Mouse (Mus musculus) hindbrain, embryonic 11.5 days (tissue): ENCODE data around the gene Wnk4. TPM values are rescaled to one million over a fixed set of nuclear protein-coding genes. Genes with fewer than 3 reads are reported as not detected.

ENCODE experiments used
- ATAC-seq: fragments of 200-750 bp; cut with Nextera tagmentation; 2 replicates; pipeline ENCODE4 v1.8.0; 2017; ENCODE audit warnings: mild to moderate bottlenecking, moderate TSS enrichment, moderate library complexity; ENCODE audit not compliant: low FRiP score
- DNase-seq: peaks from one replicate; pipeline ENCODE4 v3.0.0-alpha.2; 2015; ENCODE audit warnings: low spot score
- H3K27ac ChIP-seq: fragments of 300-500 bp; sonication (generic); 2 replicates; pipeline ENCODE4 v1.5.1; 2014; ENCODE audit warnings: mild to moderate bottlenecking, low read depth, low read length
- H3K27me3 ChIP-seq: fragments of 300-500 bp; sonication (generic); 2 replicates; pipeline ENCODE4 v1.6.1; 2014; ENCODE audit warnings: mild to moderate bottlenecking, low read length, moderate library complexity, mixed read lengths; ENCODE audit not compliant: control insufficient read depth, insufficient read depth
- H3K36me3 ChIP-seq: fragments of 300-500 bp; sonication (generic); 2 replicates; pipeline ENCODE4 v1.6.1; 2014; ENCODE audit warnings: mild to moderate bottlenecking, low read length, moderate library complexity, mixed read lengths; ENCODE audit not compliant: control insufficient read depth, insufficient read depth
- H3K4me1 ChIP-seq: fragments of 300-500 bp; sonication (generic); replicated peaks from 2 replicates; pipeline ENCODE4 v1.6.1; 2014; ENCODE audit warnings: low read length, mixed read lengths; ENCODE audit not compliant: control insufficient read depth, insufficient read depth
- H3K4me2 ChIP-seq: fragments of 300-500 bp; sonication (generic); replicated peaks from 2 replicates; pipeline ENCODE4 v1.6.1; 2014; ENCODE audit warnings: mild to moderate bottlenecking, low read depth, low read length
- H3K4me3 ChIP-seq: fragments of 300-500 bp; sonication (generic); 2 replicates; pipeline ENCODE4 v1.5.1; 2014; ENCODE audit warnings: low read depth, low read length
- H3K9ac ChIP-seq: fragments of 300-500 bp; sonication (generic); 2 replicates; pipeline ENCODE4 v1.6.1; 2014; ENCODE audit warnings: low read depth, low read length
- H3K9me3 ChIP-seq: fragments of 300-500 bp; sonication (generic); 2 replicates; pipeline ENCODE4 v1.6.1; 2016; ENCODE audit warnings: low read length; ENCODE audit not compliant: control insufficient read depth
- WGBS: fragments of 180-500 bp; shearing (Covaris S2); extraction: QIAGEN DNeasy Blood & Tissue Kit; methylation state at CpG from one replicate; pipeline ENCODE4 v1.1.7; 2014; 5-methylcytosine and 5-hydroxymethylcytosine counted together
- polyA plus RNA-seq: library from polyadenylated mRNA; unstranded; fragments of >200 nt; fragmentation: Nextera tagmentation; extraction: Ambion mirVana; gene quantifications from 2 replicates; pipeline ENCODE4 v1.2.1, GENCODE M21; 2014

Gene Wnk4
- polyA plus RNA-seq, 1 experiment from 2014 or later = 6.0 TPM

- H3K4me3 ChIP-seq = no peak overlapping the region
- 87% methylated on average over 8 of the region's 8 CpGs for WGBS
These were observed 34.8 kb downstream of the Wnk4 start for GRCm38 (mm10) chr11:101295191-101295590.

GRCm38 (mm10) chr11:101300881-101301280, 40.5 kb downstream of the Wnk4 start:
- ATAC-seq = no peak
- 73% methylated on average over 7 of the region's 7 CpGs for WGBS
- Histone ChIP-seq H3K9ac (peak overlapping the region; percentile 88; the same call in 1 of the 2 replicates), H3K27me3 (no peaks in the 10 kb centered on the region), H3K27ac (no peak overlapping the region), H3K4me2 (peak overlapping the region; percentile 94), H3K4me3 (peak overlapping the region; percentile 92; the same call in 1 of the 2 replicates), H3K4me1 (peaks cover 8% of the 10 kb centered on the region), H3K9me3 (no peaks in the 10 kb centered on the region), H3K36me3 (no peaks in the 10 kb centered on the region)
- no peak for DNase-seq

More at GRCm38 (mm10) chr11:101295191-101295590, 34.8 kb downstream of the Wnk4 start:
- Histone ChIP-seq H3K4me2 (no peak overlapping the region), H3K36me3 (peaks cover 5% of the 10 kb centered on the region), H3K9me3 (no peaks in the 10 kb centered on the region), H3K27ac (no peak overlapping the region), H3K4me1 (no peaks in the 10 kb centered on the region), H3K27me3 (no peaks in the 10 kb centered on the region), H3K9ac (no peak overlapping the region)
- ATAC-seq (no peak), DNase-seq (no peak)

GRCm38 (mm10) chr11:101301299-101302003, 41.1 kb downstream of the Wnk4 start:
- peak overlapping the region; percentile 92 for H3K4me3 ChIP-seq
- WGBS = 16% methylated on average over 26 of the region's 26 CpGs
- H3K4me2 ChIP-seq = peak overlapping the region; percentile 94
- H3K9me3 ChIP-seq = no peaks in the 10 kb centered on the region
- H3K4me1 ChIP-seq = peaks cover 8% of the 10 kb centered on the region
- no peaks in the 10 kb centered on the region for H3K36me3 ChIP-seq
- DNase-seq (no peak), ATAC-seq (peak; percentile 35)
- no peaks in the 10 kb centered on the region for H3K27me3 ChIP-seq
- H3K27ac ChIP-seq = 0 out of 2 replicates have a peak overlapping the region, but pooled peaks have one; percentile 58
- H3K9ac ChIP-seq = peak overlapping the region; percentile 88

- Histone ChIP-seq H3K4me3 (peak within 1 kb of the TSS; percentile 92), H3K9me3 (no peaks in the 10 kb centered on the region), H3K27ac (peak within 1 kb of the TSS; percentile 58; the same call in 1 of the 2 replicates), H3K9ac (peak within 1 kb of the TSS; percentile 88), H3K36me3 (no peaks in the 10 kb centered on the region), H3K4me1 (peaks cover 8% of the 10 kb centered on the region), H3K27me3 (no peaks in the 10 kb centered on the region), H3K4me2 (peak within 1 kb of the TSS; percentile 94)
- ATAC-seq (peak; percentile 81), DNase-seq (peak; percentile 99)
- 8% methylated on average over 39 of the region's 39 CpGs for WGBS
These were observed 41.8 kb downstream of the Wnk4 start, which contains the start of gene Becn1 for GRCm38 (mm10) chr11:101302004-101302798. Gene Becn1, minus strand, starts transcription at chr11:101302286.

GRCm38 (mm10) chr11:101307744-101308143, 47.4 kb downstream of the Wnk4 start:
- H3K4me3 ChIP-seq = no peak overlapping the region
- no peak overlapping the region for H3K27ac ChIP-seq
- no peak overlapping the region for H3K4me2 ChIP-seq
- DNase-seq (no peak), ATAC-seq (no peak)
- 41% methylated on average over 5 of the region's 5 CpGs for WGBS
- H3K4me1 ChIP-seq = no peaks in the 10 kb centered on the region
- H3K9me3 ChIP-seq = no peaks in the 10 kb centered on the region
- no peaks in the 10 kb centered on the region for H3K27me3 ChIP-seq
- H3K9ac ChIP-seq = no peak overlapping the region
- H3K36me3 ChIP-seq = no peaks in the 10 kb centered on the region

GRCm38 (mm10) chr11:101311083-101311482, 50.7 kb downstream of the Wnk4 start:
- no peak overlapping the region for H3K9ac ChIP-seq
- H3K4me2 ChIP-seq = no peak overlapping the region
- no peaks in the 10 kb centered on the region for H3K4me1 ChIP-seq
- no peaks in the 10 kb centered on the region for H3K36me3 ChIP-seq
- DNase-seq (no peak), ATAC-seq (no peak)
- no peak overlapping the region for H3K4me3 ChIP-seq
- 92% methylated on average over 3 of the region's 3 CpGs for WGBS
- H3K27ac ChIP-seq = no peak overlapping the region
- no peaks in the 10 kb centered on the region for H3K9me3 ChIP-seq
- H3K27me3 ChIP-seq = no peaks in the 10 kb centered on the region

- H3K27ac ChIP-seq = no peak overlapping the region
- no peak overlapping the region for H3K4me2 ChIP-seq
- DNase-seq = no peak
- H3K9me3 ChIP-seq = no peaks in the 10 kb centered on the region
- H3K4me3 ChIP-seq = no peak overlapping the region
- 73% methylated on average over 3 of the region's 3 CpGs for WGBS
- no peaks in the 10 kb centered on the region for H3K4me1 ChIP-seq
- no peaks in the 10 kb centered on the region for H3K27me3 ChIP-seq
- ATAC-seq = no peak
- no peak overlapping the region for H3K9ac ChIP-seq
- no peaks in the 10 kb centered on the region for H3K36me3 ChIP-seq
These were observed 51.8 kb downstream of the Wnk4 start for GRCm38 (mm10) chr11:101312150-101312549.

GRCm38 (mm10) chr11:101314567-101314966, 54.2 kb downstream of the Wnk4 start:
- Histone ChIP-seq H3K9me3 (no peaks in the 10 kb centered on the region), H3K36me3 (no peaks in the 10 kb centered on the region), H3K27ac (no peak overlapping the region), H3K27me3 (no peaks in the 10 kb centered on the region), H3K4me2 (no peak overlapping the region), H3K4me3 (no peak overlapping the region), H3K4me1 (no peaks in the 10 kb centered on the region), H3K9ac (no peak overlapping the region)
- ATAC-seq = no peak
- DNase-seq = no peak
- 90% methylated on average over 1 of the region's 1 CpGs for WGBS
